Mouse (Mus musculus): ENCODE measurements around the gene Tram2.
A peak's percentile ranks its signal among the peaks of the same experiment; 100 is the strongest.

The Tram2 gene

DNA sequence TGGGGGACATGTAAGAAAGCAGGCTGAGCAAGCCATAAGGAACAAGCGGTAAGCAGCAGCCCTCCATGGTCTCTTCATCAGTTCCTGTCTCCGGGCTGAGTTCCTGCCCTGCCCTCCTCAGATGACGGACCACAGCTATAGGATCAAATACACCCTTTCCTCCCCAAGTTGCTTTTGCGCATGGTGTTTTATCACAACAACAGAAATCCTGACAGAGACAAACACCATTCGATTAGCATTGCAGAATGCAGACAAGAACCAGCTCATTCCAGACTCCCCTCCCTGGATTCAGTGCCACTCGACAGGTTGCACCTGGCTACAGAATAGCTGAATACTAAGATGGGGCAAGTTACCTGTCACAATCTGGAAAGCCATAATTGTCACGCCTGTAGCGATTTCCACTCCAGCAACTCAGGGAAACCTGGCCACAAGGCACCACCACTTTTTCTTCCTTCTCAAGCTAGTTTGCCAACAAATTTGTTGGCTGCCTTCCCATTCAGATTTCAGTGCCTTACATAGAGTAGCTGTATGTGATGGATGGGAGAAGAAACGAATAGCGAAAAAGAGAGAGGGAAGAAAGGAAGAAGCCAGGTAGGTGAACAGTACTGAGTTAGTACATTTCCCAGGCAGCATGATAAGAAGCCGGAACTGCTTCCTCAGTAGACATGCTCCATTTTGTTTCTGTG, 11.3 kb downstream of the Tram2 start:
- DNase-seq (ENCODE audit: low spot score) = no peak

DNA sequence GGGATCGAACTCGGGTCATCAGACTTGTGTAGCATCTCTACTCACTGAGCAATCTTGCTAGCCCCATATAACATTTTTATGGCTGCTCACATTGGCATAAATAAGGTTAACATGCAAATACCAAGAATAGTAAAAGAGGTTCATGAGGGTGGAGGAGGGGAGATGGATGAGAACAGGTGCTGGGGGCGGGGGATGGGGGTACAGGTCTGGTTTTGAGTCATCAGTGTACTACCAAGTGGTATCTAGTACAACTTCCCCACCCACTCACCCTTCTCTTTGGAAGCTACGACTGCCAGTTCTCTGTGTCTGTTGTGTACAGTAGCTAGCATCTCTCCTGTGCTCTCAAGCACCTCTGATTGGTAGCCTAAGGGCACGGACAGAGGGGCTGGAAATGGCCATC, 14.9 kb downstream of the Tram2 start:
- DNase-seq (ENCODE audit: low spot score) = no peak

DNA sequence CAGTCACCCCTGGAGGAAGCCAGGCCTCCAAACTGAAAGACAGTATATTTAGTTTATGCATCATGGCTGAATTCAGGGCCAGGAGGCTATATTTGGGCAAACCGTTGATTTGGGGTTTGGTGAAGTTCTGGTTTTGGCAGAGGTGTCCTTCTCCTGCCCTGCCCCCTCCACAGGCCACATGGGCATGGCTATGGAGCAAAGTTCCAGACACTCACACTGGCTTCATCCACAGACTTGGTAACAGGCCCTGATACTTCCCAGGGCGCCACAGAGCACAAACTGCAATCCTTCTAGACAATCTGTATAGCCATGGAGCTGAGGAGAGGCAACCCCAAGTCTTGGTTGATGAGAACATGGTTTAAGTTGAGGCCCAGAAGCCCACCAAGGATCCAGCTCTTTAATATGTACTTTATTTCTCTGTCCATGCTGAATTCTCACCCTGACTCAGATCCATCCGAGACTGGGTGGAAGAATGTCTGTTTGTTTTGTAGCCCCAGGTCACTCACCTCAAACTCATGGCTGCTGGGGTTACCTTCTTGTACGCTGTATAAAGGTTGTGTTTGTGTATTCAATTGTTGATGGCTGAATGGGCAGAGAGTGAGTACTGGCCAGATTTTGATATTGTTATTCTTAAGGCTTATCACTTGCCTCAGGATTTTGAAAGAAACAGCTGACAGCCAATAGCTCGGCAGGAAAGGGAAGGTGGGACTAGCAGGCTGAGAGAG, 19.5 kb downstream of the Tram2 start:
- no peak for DNase-seq (ENCODE audit: low spot score)

DNA sequence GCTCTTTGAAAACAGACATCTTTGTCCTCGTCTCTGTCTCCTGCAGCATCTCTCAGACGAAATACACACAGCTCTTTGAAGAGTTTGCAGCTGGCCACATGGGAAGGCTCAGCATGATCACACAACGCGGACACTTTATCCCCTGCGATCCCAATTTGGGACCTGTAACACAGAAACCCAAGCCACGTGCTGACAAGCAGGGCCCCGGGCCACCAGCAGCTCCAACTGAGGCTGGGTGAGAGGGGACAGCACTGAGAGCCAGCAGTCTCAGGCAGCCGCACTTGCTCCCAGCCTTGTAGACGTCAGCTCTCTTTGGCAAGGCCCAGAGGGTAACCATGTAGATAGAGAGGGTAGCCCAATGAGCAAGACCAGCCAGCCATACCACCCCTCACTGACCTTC, 26.0 kb downstream of the Tram2 start:
- DNase-seq (ENCODE audit: low spot score) = no peak

DNA sequence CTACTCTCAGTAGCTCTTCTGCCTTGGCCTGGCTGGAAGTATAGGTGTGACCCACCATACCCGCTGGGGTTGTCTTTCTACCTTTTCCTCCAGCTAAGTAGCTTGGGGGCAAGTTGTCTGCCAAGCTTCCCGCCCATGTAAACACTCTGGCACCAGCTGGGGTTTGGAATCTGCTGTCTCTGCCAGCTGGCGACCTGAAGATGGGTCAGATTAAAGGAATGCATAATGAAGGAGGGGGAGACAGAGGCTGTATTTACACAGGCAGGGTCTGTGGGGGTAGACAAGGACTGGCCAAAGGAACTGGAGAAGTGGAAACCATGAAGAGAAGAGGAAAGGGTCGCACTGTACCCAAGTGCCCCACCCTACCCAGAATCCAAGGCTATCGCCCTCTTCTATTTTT, 26.4 kb downstream of the Tram2 start:
- no peak for DNase-seq (ENCODE audit: low spot score)

DNA sequence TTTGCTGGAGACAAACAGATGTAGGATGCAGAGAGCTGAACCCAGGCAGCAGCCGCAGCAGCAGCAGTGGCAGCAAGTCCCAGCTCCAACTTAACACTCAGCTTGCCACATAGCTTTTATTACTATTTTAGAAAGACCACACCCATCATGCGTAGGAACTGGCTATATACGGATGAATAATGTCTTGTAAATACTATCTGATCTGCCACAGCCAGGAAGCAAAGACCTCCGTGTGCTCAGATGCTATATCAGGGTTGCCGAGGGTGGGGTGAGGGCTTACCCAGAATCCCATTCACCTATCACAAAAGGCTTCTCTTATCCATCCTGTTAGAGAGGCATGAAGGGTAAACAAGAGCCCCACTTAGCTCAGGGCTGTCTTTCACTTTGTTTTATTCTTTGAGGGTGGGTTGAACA, 26.9 kb downstream of the Tram2 start:
- no peak for DNase-seq (ENCODE audit: low spot score)

DNA sequence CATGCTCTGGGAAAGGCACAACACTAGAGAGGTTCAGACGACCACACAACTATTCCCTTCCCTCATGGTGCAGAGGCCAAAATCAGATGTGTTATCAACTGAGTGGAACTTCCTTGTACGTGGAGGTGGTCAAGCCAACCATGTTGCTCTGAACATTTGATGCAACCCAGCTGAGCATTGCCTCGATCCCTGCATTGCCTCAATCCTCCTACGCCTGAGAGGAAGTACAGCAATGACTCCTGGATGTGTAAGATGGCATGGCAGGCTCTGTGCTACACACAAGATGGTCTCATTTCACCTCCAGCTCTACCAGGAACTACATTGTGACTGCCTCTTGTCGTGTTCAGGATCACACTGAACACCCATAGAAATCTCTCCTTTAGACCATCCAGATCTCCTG, 30.0 kb downstream of the Tram2 start:
- DNase-seq (ENCODE audit: low spot score) = no peak

DNA sequence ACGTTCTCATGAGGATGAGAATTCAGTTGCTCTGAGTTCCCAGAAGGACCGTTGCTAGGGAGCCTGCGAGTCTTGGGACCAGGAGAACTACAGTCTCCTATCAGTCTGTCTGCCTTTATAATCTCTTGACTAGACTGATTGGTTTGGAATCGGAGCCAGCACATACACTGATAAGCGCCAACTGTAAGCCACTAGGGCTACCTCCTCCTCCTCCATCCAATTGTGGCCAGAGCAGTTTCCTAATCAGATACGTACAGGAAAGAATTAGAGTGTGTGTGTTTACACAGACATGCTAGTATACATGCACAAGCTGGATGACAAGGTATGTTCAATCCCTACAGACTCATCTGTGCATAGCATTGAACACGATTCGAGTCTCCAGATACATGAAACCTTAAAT, 30.6 kb downstream of the Tram2 start:
- DNase-seq (ENCODE audit: low spot score) = no peak

DNA sequence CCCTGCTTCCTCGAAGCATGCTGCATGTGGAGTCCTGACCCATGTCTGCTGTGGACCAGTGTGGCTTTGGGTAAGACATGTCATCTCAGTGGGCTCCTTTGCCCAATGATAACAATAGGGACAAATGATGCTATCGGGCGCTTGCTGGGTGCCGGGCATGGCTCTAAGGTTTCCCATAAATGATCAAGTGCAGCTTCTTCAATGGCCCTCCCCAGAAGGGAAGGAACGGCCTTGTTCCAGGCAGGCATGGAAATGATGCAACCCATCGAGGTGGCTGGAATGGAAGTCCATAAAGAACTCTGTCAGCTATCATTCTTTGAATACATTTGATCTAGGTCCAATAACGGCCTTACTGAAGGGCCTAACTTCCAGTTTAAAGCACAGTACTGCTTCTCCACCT, 36.6 kb downstream of the Tram2 start:
- DNase-seq (ENCODE audit: low spot score) = no peak

DNA sequence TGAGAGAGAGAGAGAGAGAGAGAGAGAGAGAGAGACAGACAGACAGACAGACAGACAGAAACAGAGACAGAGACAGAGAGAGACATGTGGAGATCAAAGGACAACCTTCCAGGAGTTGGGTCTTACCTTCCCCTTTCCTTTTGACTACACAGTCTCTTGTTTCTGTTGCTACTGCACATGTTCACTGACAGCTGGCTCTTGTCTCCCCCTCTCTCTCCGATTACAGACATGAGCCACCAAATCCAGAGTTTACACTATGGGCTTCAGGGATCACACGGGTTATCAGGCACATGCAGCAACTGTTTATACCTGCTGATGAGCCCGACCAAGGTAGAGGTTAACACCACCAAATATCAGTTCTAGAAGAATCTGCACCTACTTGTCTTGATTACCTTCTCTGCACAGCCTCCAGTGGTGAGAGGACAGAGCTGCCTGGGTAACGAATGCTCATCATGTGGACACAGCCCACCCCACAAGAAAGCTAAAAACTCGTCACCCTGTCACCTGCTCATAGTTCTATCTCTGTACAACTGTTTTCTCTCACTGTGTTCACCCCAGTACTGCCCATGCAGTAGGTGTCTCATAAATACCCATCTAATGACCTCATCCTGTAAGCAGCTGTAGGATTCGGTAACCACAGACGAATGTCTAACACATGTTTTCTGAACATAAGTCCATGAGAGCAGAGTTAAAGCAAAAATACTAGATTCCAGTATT, 38.3 kb downstream of the Tram2 start:
- DNase-seq (ENCODE audit: low spot score) = peak; percentile 22

DNA sequence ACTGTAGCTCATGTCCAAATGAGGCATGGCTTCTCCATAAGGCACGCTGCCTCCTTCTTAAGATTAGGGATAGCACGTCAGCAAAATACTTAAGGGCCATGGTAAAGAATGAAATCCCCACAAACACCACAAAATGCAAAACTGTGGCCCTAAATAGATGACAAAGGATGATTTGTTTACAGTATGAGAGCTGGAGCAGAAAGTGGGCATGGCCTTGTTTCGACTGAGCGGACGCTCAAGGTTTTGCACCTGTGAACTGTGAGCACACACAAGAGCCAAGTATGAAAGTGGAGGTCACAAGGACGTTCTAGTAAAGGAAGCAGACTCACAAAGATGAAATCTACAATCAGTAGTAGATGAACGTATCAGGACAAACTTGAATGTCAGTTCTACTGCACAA, 38.9 kb downstream of the Tram2 start:
- no peak for DNase-seq (ENCODE audit: low spot score)

DNA sequence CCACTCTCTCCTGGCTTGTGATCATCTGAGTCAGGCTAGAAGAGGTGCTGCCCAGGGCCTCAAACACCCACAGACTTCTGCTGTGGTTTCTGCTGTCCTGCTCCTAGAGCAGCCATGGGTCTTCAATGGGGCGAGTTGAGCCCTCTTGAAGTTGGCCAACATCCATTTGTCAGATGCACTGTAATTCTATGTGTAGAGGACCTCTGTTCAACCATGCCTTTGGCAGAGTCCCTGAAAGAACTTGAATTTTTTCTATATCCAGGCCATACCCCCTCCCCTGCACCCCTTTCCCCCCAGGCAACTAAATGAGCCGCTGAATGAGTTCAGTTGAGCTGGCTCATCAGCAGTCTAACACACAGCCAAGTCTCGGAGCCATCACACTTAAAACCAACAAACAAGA, 39.5 kb downstream of the Tram2 start:
- no peak for DNase-seq (ENCODE audit: low spot score)

DNA sequence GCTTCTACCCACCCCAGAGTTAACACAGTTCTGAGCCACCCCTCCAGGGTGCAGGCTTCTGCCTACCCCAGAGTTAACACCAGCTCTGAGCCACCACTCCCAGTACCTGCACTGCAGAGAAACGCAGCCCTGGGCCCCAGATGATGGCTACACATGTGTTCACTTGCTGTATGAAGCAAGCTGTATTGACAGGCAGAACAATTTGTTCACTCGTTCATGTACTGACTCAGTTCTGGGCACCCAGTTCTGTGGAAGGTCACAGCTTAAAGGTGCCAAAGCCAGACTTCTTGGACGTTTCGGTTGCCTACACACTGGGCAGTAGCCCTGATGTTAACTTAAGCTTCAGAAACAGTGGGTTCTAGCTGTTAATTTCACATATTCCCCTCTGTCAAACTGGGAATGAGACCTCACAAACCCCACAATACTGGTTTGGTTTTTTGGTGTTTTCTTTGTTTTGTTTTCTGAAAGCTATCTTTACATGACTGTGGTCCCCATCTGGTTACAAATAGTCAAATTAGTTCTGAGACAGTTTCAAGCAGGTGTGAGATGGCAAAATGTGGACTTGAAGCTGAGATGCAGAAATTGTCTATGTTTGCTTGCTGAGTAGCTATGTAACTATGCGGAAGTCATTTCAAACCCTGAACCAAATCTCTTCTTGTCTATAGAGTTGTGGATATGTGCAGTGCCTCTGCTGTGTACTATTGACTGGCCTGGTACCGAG, 41.0 kb downstream of the Tram2 start:
- DNase-seq (ENCODE audit: low spot score) = no peak

DNA sequence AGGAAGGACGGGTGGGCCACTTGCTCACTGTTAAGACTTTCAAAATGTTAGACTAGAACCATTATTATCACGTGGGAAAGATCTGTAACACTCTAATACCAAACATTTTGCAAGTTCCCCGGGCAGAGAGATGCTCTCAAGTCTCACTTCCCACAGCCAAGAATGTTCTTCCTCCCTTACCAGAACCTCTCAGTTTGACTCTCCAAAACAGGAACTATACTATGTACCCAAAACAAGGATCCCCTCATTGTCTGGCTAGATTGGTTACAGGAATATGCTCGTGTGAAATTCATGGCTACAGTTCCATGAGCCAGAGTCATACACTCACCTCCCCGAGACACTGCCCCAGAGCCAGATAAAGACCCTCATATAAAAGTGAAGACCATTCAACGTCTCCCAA, 43.2 kb downstream of the Tram2 start:
- no peak for DNase-seq (ENCODE audit: low spot score)

DNA sequence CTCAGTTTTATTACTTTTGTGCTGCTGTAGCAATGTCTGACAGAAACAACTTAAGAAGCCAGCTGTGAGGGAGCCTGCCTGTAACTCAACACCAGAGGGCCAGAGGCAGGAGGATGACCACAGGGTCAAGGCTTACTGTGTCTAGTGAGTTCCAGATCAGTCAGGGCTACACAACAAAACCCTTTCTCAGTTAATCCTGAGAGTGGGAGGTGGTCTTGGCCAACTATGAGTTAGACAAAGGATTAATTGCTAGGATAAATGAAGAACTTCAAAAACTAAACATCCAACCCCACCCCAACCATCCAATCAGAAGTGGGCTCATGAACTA, 45.3 kb downstream of the Tram2 start:
- DNase-seq (ENCODE audit: low spot score) = no peak

DNA sequence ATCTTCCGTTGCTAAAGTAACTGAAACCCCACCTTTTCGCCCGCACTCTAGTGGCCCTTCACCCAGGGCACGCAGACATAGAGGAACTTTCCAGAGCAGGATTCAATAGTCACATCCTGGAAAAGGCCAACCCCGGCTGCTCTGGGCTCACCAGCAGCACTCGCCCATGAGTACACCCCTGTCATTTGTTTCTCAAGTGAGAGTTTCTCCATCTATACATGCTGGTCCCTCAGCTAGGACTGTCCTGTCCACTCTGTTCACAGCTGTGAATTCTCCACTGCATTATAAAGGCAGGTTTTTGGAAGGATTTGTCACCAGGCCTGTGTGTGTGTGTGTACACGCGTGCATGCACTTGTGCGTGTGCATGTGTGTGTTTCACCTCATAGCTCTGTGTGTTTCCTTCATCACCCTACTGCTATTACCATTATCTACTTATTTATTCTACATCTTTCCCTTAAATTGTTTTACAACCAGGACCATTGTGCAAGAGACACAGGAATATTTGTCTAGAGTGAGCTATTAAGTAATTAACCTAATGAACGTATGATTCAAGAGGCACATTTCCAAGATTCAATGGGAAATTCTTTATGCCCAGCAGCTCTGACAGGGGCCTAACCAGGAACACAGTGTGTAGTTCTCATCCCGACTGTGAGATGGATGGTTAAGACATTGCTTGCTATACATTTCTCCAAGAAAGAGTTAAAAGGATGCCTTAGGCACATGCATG, 45.8 kb downstream of the Tram2 start:
- DNase-seq (ENCODE audit: low spot score) = no peak

DNA sequence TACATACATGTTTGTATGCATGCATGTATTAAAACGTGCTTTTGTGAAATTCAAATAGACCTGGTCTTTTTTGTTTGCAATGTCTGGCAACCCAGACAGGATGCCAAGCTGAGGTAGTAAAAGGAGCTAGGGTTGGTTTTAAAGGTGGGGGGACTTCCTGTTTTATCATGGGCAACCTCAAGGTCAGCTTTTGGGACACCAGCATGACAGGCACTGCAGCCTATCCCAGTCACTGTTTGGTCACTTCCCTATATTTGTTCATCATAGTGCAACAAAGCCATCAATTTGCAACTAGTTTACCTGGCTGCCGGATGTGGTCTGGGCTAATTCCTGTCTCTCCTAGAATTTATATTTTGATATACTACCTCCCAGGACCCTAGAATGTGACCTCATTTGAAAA, 47.4 kb downstream of the Tram2 start:
- DNase-seq (ENCODE audit: low spot score) = no peak

DNA sequence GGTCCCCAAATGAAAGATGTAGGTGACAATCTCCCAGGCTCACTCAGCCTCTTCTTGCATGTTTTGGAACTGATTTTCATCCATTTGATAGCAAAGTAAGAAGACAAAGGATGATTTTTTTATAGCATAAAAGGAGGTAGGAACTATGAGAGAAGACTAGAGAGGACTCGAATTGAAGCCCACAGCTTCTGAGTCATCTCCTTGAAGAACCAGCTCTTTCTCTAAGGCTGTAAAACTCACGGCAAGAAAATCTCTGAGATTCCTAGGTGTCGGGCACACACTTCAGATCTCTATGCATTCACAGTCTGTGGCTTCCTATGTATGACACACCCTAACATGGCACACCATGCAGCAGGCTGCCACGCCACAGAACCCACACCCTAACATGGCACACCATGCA, 50.0 kb downstream of the Tram2 start:
- no peak for DNase-seq (ENCODE audit: low spot score)

DNA sequence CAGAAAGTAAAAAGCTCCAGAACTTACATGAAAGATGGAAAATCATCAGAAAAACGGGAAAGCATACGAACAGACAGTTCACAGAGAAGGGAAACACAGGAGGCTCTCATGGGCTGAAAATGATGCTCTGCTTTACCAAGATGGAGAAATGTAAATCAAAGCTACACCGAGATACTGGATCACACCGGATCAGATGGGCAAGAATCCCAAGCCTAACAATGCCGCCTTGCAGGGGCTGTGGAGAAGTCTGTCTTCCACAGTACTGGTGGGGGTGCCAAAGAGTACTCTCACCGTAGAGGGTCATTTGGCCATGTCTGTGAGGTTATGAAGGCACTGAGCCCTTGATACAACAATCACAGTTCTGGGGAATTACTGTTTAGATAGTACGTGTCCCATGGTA, 52.5 kb downstream of the Tram2 start:
- DNase-seq (ENCODE audit: low spot score) = no peak

DNA sequence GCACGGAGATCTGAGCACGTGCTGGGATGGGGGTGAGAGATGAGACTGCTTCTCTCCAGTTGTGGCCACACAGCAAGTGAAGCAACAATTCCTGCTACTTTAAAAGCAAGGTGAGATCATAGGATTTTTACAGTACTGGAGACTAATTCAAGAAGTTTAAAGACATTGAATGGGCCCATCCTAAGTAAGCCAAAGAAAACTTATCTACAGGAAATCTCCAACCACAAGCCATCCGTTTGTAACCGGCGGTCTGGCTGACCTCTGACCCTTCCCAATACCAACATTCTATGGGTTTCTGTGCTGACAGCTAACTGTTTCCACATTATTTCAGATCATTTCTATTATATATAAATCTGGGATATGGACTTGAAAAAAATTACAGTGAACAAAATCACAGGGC, 53.8 kb downstream of the Tram2 start:
- no peak for DNase-seq (ENCODE audit: low spot score)

DNA sequence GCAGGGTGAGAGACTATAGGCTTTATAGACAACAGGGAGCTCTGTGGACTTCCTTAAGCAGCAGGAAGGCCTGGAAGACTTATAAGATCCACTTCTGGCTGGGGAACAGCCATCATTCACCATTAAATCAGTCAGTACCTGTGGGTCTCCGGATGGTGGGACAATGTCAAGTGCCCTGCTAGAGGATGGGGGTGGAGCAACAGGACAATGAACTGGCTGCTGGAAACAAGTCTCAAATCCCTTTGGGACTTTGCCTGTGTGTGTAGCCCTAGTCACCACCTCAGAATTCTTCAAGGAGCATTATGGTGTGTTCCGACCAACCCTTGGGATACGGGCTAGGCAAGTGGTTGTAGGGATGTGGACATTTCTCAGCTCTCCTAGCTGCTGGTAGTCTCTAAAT, 55.9 kb downstream of the Tram2 start:
- no peak for DNase-seq (ENCODE audit: low spot score)

DNA sequence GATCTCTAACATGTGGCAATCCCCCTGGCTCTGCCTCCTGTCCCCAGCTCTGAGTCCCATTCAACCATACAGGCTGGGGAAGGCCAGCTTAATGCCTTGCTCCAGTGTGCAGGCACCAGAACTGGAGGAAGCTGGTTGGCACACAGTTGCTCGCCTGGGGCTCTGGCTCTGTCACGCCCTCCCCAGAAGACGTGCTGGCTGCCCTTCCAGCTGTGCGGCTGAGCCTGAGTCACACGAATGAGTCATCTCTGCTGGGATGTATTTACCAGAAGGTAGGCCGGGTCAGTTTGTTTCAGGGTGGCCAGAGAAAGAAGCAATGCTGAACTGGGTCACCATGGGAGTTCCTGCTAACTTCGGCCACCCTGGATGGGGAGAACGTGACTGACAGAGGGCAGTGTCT, 64.6 kb downstream of the Tram2 start:
- no peak for DNase-seq (ENCODE audit: low spot score)
